Mouse (Mus musculus) cortical plate, adult 2 months (tissue): ENCODE data around the gene Atr.

ENCODE experiments used
- CTCF ChIP-seq: fragments of 200-500 bp; IDR thresholded peaks from 2 replicates; pipeline ENCODE4 v1.5.1; 2011; ENCODE audit warnings: mild to moderate bottlenecking, control low read depth, low read length; ENCODE audit not compliant: insufficient read depth; ENCODE audit errors: extremely low read depth
- POLR2A ChIP-seq: fragments of 200-500 bp; IDR thresholded peaks from 2 replicates; pipeline ENCODE4 v1.6.1; 2011; ENCODE audit warnings: mild to moderate bottlenecking, low read length, control low read depth; ENCODE audit not compliant: insufficient read depth; ENCODE audit errors: extremely low read depth

GRCm38 (mm10) chr9:95809596-95809995 is 47.8 kb upstream of the Atr start:
- TF ChIP-seq CTCF, result no peak
- TF ChIP-seq POLR2A, result no peak
